Mouse (Mus musculus): ENCODE results near the gene Ppfia4. TPM values are rescaled to one million over a fixed set of nuclear protein-coding genes. Genes with fewer than 3 reads are reported as not detected.
A peak's percentile ranks its signal among the peaks of the same experiment; 100 is the strongest.
"Not testable (repeated sequence)": the region's sequence is repeated elsewhere in the genome, so short reads cannot be mapped to it uniquely, and the experiment has no call there.

Ppfia4 gene
- total RNA-seq, 2 experiments from 2014 or later, result 44.2 to 45.4 TPM

DNA sequence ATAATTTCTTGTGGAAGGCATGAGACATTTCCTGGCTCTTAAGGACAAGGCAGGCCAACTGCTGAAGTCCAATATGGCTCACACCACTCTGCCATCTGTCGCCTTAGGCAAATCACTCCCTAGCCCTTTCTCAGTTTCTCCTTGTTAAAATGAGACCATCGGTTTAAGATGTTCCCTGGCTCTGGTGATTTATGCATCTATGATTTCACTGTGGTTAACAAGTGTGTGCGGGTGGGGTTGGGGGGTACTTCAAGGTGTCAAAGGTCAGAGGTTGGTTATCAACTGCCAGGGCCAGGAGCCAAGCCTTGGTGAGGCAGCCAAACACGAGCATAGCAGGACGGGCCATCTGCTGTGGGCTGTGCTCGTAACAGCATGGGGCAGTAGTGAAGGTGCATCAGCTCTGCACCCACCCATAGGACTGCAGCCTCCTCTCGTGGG, 58.2 kb downstream of the Ppfia4 start:
- DNase-seq (ENCODE audit: low spot score in 2 of 2), result no peak

DNA sequence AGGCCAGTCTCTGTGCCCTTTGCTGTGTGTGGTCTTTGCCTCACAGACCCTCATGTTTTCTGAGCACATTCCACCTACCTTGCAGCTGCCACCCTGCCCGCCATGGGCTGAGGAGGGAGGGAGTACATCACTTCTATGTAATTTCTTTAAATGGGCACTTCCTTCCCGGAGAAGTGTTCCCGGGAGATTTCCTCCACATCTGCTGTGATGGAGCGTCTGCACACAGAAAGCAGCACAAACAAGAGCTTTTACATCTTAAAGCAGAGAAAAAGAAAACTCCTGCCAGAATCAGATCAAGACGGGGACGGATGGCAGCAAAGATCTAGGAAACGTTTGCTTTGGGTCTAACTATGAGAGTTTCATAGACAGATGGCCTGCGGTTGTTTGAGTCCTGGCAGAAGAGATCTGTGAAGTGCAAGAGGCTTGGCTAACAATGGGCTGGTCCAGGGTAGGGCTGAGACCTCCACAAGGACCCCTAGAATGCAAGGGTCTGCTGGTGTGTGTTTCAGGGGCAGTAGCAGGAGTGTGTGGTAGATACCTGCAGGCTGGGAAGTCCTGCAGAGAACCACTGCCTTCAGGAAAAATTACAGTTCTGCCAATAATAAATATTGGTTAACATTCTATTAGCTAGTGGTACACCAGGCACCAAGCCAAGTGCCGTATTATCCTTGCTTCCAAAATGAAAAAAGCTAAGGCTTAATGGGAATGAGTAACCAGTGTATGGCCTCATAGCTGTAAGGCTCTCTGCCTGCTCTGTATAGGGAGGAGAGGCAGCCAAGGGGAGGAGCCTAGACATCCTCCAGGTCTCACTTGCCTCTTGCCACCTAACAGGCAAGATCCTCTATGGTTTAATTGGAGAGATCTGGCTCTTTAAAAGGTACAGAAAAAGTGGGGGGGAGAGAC, 59.0 kb downstream of the Ppfia4 start:
- DNase-seq (ENCODE audit: low spot score in 2 of 2), result peak in 1 of 2 experiments; percentile 49

DNA sequence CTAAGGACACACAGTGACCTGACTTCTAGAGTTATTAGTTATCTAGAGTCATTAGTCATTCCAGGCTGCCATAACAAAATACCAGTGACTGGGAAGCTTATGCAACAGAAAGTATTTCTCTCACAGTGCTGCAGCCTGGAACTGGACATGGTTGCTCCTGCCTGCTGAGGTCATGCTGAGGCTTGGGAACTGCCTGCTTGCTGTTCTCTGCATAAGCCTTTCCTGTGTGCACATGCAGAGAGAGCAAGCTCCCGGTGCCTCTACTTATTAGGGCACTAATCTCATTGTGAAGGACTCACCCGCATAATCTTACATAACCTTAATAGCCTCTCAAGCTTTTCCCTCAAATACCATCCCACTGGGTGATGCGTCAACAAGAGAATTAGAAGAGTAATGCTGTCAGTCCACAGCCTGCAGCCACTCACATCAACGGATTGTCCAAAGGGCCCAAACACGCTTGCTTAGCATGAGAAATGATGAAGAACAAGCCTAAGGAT, 59.9 kb downstream of the Ppfia4 start:
- DNase-seq (ENCODE audit: low spot score in 2 of 2), result no peak

DNA sequence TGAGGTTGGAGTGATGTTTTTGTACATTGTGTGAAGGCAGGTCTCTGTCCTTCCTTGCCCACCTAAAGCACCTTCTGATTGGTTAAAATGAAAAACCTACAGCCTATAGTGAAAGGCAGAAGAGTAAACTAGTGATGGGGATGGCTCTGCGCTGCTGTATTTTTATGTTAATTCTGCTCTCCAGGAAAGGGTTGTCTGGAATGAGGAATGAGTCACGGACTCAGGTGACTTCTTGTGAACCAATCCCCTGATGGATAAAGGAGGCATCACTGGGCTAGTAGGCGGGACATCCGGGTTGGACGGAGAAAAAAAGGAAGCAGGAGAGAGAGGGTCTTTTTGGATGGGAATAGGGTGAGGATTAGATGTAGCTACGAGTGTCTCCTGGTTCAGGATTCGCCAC, 62.7 kb downstream of the Ppfia4 start:
- DNase-seq (ENCODE audit: low spot score in 2 of 2), result no peak

DNA sequence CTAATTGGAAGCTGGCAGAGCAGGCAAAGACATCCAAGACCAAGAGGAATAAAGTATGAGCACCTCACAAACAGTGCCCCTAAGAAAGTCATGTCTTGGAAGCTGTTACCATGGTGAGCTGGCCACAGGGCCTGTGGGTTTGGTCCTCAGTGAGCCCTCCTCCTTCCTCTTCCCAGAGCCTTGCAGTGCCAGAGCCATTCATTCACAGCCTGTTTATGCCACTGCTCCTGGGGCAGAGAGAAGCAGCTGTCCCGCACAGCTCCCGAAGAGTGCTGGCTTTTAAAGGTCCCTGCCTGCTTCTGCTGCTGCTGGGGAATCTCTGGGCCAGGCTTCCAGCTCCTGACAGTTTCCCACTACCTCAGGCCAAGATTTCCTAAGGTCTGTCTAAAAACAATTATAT, 66.9 kb downstream of the Ppfia4 start:
- DNase-seq (ENCODE audit: low spot score in 2 of 2), result no peak

DNA sequence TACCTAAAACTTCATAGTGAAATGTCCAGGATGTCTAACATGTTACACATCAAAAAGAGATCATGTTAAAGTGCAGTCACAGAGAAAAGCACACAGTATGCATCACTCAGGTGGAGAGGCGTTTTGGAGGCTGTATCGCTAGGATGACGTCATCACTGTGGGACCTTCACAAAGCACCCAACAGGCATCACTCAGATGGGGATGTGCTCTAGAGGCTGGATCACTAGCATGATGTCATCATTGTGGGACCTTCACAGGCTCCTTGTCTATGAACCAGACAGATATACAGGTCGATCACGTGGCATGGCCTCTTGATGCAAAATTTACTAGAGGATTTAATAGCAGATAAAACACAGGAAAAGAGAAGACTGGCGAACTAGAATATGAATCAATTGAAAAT, 68.4 kb downstream of the Ppfia4 start:
- no peak for DNase-seq (ENCODE audit: low spot score in 2 of 2)

GRCm38 (mm10) chr1:134249681-134250080, 83.0 kb downstream of the Ppfia4 start:
- not testable (repeated sequence) for DNase-seq (ENCODE audit: low spot score in 2 of 2)

Other genes starting within 250 kb of the Ppfia4 start
- gene Chit1, start 221.7 kb downstream of the Ppfia4 start, total RNA-seq (2021), result not detected
- gene Chil1, start 150.8 kb downstream of the Ppfia4 start, total RNA-seq (2021), result 10 to 100 TPM; 16.5 to 18.4 TPM
- under 1 TPM in 1 of 2 experiments, not detected in 1; 0.19 TPM for gene Mybph, start 139.5 kb downstream of the Ppfia4 start, total RNA-seq (2021)
- 100 to 1,000 TPM; 167 to 172 TPM for gene Adora1, start 97.5 kb downstream of the Ppfia4 start, total RNA-seq (2021)
- not detected for gene Myog, start 42.9 kb downstream of the Ppfia4 start, total RNA-seq (2021)
- gene Tmem183a, start 29.1 kb upstream of the Ppfia4 start, total RNA-seq (2021), result 10 to 100 TPM; 65.6 to 69.1 TPM
- gene 4933406M09Rik, start 53.0 kb upstream of the Ppfia4 start, total RNA-seq (2021), result not detected
- 10 to 100 TPM; 22.4 to 30.3 TPM for gene Cyb5r1, start 72.6 kb upstream of the Ppfia4 start, total RNA-seq (2021)
- 10 to 100 TPM; 59.3 to 61.4 TPM for gene Adipor1, start 82.5 kb upstream of the Ppfia4 start, total RNA-seq (2021)
- 10 to 100 TPM; 37.0 to 37.3 TPM for gene Klhl12, start 122.6 kb upstream of the Ppfia4 start, total RNA-seq (2021)
- 10 to 100 TPM; 27.5 to 28.1 TPM for gene Rabif, start 161.7 kb upstream of the Ppfia4 start, total RNA-seq (2021)
- not detected for gene Mgat4e, start 216.8 kb upstream of the Ppfia4 start, total RNA-seq (2021)
- 10 to 100 TPM; 63.5 to 69.8 TPM for gene Kdm5b, start 227.2 kb upstream of the Ppfia4 start, total RNA-seq (2021)

Data from left cerebral cortex, adult 18-20 months (tissue).